Mouse (Mus musculus) adrenal gland, postnatal 4 days (tissue): ENCODE results near the gene Mpped2. TPM values are rescaled to one million over a fixed set of nuclear protein-coding genes. Genes with fewer than 3 reads are reported as not detected.

Source experiments
- DNase-seq, 2 experiments: peaks; one replicate each; pipeline ENCODE4 v3.0.0; 2021 to 2022; ENCODE audit warnings: low spot score in 2 of 2, mixed read lengths in 2 of 2
- total RNA-seq, 2 experiments: library from RNA; stranded (reverse); gene quantifications; 2 replicates each; pipeline ENCODE4 v1.2.3; 2021

The Mpped2 gene
- total RNA-seq, 2 experiments from 2014 or later, result 40.7 to 46.1 TPM

DNA sequence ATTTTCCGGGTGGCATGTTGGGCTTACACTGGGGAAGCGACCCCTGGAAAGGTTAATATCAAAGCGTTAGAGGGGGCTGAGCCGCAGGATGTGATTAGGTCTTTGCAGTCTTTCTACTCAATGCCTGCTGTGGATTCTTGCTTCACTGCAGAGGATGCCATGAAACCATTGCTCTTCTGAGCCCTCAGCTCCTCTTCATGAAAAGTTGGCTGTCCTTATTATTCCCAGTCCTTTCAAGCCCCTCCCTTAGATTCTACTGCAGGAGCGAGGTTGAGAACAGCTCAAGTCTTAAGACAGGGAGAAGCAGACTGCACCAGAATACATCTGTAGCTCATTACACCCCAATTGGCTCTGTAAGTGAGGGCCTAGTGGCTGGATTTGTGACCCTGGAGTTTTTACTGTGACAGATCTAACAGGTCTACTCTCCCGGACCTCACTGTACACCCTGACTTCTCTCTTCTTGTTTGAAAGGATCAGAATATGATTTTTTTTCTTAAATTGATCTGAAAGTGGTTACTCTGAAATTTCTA lies 218.9 kb downstream of the Mpped2 start:
- DNase-seq, result no peak
